Mouse (Mus musculus) lung, postnatal 0 days (tissue): ENCODE results near the gene Aph1c.

Experiments used
- CTCF ChIP-seq: IDR thresholded peaks from 2 replicates; pipeline ENCODE4 v1.5.1; 2016; ENCODE audit warnings: antibody characterized with exemption, mild to moderate bottlenecking
- EP300 ChIP-seq: IDR thresholded peaks from 2 replicates; pipeline ENCODE4 v1.6.1; 2016; ENCODE audit warnings: antibody characterized with exemption, mild to moderate bottlenecking, control low read depth

DNA sequence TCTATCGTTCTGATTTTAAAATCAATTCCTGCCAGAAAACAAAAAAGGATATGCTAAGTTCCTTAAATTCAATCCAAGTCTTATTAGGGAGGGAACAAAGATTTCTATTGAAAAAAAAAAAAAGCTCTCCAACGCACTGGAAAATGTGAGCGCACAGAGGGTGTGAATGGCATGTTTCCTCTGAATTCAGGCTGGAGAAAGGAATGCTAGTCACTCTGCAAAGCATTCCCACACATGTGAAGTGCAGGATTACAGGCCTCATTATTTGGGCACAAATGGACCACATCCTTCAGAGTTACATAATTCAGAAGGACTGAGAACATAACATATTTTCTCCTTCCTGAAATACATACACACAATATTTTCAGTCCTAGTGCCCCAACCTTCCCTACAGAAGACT lies 28.9 kb upstream of the Aph1c start:
- TF ChIP-seq CTCF (no peak), EP300 (peak; percentile 64)
